Mouse (Mus musculus) embryonic fibroblast, embryonic 13.5 days (primary cell): ENCODE measurements at regions not wholly inside any gene's neighbourhood (a gene's known extent, or its start where the extent isn't known, plus 50 kb on each side); places are given as distances from the start of the nearest gene placed in this dataset.

ENCODE experiments used
- CTCF ChIP-seq: IDR thresholded peaks from 2 replicates; pipeline ENCODE4 v1.5.1; 2011; ENCODE audit warnings: mild to moderate bottlenecking, control low read depth, low read length, moderate library complexity, borderline replicate concordance; ENCODE audit not compliant: insufficient read depth
- POLR2A ChIP-seq: IDR thresholded peaks from 2 replicates; pipeline ENCODE4 v1.6.1; 2011; ENCODE audit warnings: low read depth, mild to moderate bottlenecking, control low read depth, low read length, moderate library complexity

- TF ChIP-seq CTCF (no peak), POLR2A (no peak)
Observed at GRCm38 (mm10) chr8:31444834-31445233, 1983.7 kb upstream of the 5930422O12Rik start.
